Mouse (Mus musculus): ENCODE measurements at regions not wholly inside any gene's neighbourhood (a gene's known extent, or its start where the extent isn't known, plus 50 kb on each side); places are given as distances from the start of the nearest gene placed in this dataset.
A peak's percentile ranks its signal among the peaks of the same experiment; 100 is the strongest.

DNA sequence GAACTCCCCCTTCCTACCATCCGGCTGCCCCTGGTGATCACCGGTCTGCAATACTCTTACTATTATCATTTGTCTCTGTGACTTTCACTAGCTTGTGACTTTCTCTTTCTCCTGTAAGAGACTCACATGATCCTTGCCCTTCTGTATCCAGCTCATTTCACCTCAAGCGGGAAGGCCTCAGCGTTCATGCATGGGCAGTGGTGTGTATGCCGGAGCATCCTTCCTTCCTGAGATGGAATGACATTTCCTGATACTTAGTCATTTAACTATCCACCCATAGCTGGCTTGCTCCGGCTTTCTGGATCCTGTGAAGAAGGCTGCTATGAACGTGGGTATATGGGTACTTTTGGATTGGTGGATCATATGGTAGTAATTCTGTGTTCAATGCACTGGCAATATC lies 194.1 kb downstream of the Fgf9 start:
- Histone ChIP-seq H3K4me2 (replicated peaks; ENCODE audit: low read depth, low read length) (no peak overlapping the region), H3K4me1 (ENCODE audit: control insufficient read depth, insufficient read depth, low read length) (peaks cover 10% of the 10 kb centered on the region), H3K9me3 (ENCODE audit: control insufficient read depth, low read length) (no peaks in the 10 kb centered on the region), H3K27ac (ENCODE audit: low read depth, low read length) (no peak overlapping the region; the same call in 1 of the 2 replicates), H3K36me3 (ENCODE audit: control insufficient read depth, insufficient read depth, low read length) (no peaks in the 10 kb centered on the region), H3K4me3 (ENCODE audit: low read length) (no peak overlapping the region), H3K27me3 (ENCODE audit: control insufficient read depth, insufficient read depth, low read length) (no peaks in the 10 kb centered on the region), H3K9ac (ENCODE audit: low read depth, low read length) (no peak overlapping the region)
- peak; percentile 87 for ATAC-seq (ENCODE audit: low FRiP score, low TSS enrichment)
- WGBS, result 28% methylated on average over 7 of the region's 7 CpGs

DNA sequence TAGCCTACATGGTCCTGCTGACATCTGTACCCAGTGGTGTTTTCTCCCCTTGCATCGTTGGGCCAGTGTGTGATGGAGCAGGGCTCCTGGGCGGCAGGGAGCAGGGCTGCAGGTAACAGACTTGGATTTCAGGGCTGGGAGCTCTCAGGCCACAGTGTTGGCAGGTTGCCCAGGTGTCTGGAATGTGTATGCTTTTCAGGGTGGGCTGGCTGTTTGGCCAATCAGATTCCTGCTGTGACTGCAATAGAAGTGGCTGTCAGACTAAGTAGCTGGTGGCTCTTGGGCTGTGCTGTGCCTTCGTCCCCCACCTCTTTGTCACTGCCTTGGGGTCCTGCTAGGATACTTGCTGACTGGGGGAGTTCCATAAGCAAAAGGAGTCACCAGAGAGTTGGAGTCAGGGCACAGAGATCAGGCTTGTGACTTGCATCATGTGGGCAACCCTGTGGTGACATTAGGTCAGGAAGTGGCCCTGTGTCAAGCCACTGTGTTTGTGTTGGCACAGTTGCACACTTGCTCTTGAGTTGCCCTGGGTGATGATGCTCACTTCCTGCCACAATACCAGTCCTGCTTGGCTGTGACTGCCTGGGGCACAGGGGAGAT lies 183.1 kb downstream of the Fgf9 start:
- no peaks in the 10 kb centered on the region for H3K9me3 ChIP-seq (ENCODE audit: control insufficient read depth, low read length)
- H3K27ac ChIP-seq (ENCODE audit: low read depth, low read length), result no peak overlapping the region
- ATAC-seq (ENCODE audit: low FRiP score, low TSS enrichment), result peak; percentile 66; the same call in 1 of the 2 replicates
- H3K27me3 ChIP-seq (ENCODE audit: control insufficient read depth, insufficient read depth, low read length), result no peaks in the 10 kb centered on the region
- H3K9ac ChIP-seq (ENCODE audit: low read depth, low read length), result no peak overlapping the region
- 57% methylated on average over 3 of the region's 3 CpGs for WGBS
- no peak overlapping the region for H3K4me2 ChIP-seq (replicated peaks; ENCODE audit: low read depth, low read length)
- H3K4me3 ChIP-seq (ENCODE audit: low read length), result no peak overlapping the region
- H3K36me3 ChIP-seq (ENCODE audit: control insufficient read depth, insufficient read depth, low read length), result no peaks in the 10 kb centered on the region
- H3K4me1 ChIP-seq (ENCODE audit: control insufficient read depth, insufficient read depth, low read length), result peaks cover 4% of the 10 kb centered on the region; the same call in 1 of the 2 replicates

DNA sequence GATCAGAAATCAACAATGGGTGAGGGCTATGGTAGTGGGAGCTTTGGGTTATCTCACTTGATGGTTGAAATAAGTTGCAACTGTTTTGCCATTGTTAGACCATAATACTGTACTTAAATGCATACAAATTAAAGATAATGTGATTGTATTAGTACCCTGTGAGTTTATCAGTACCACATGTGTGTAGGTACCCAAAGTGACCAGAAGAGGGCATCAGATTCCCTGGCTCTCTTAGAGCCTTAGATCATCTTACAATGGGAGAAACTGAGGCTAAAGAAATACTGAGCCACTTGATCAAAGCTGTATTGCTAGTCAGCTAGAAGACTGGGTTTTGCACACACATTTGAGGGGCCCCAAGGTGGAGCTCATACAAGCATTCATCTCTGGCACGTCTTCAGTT lies 155.5 kb downstream of the Fgf9 start:
- H3K9me3 ChIP-seq (ENCODE audit: control insufficient read depth, low read length), result no peaks in the 10 kb centered on the region
- WGBS, result 91% methylated on average over 1 of the region's 1 CpGs
- no peaks in the 10 kb centered on the region; the same call in 1 of the 2 replicates for H3K27me3 ChIP-seq (ENCODE audit: control insufficient read depth, insufficient read depth, low read length)

DNA sequence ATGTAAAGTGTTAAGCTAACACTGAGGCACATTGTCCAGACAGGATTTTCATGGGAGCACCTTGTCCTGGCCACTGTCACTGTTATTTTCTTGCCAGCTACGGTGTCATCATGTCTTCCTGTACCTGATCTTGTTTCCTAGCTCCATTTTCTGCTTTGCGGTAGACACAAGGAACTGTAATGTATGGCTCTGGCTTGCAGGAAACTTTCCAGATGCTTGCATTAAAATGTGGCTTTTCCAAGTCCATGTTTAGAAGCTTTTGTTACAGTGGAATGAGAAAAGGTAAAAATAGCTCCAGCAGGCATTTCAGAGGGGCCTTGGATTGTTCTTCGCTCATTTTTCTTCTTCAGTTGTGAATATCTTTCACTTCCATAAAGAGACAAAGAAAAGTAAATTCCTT lies 154.1 kb downstream of the Fgf9 start:
- Histone ChIP-seq H3K27ac (ENCODE audit: low read depth, low read length) (no peak overlapping the region), H3K4me2 (replicated peaks; ENCODE audit: low read depth, low read length) (no peak overlapping the region), H3K9ac (ENCODE audit: low read depth, low read length) (no peak overlapping the region), H3K4me1 (ENCODE audit: control insufficient read depth, insufficient read depth, low read length) (no peaks in the 10 kb centered on the region), H3K9me3 (ENCODE audit: control insufficient read depth, low read length) (no peaks in the 10 kb centered on the region), H3K27me3 (ENCODE audit: control insufficient read depth, insufficient read depth, low read length) (no peaks in the 10 kb centered on the region; the same call in 1 of the 2 replicates), H3K36me3 (ENCODE audit: control insufficient read depth, insufficient read depth, low read length) (no peaks in the 10 kb centered on the region), H3K4me3 (ENCODE audit: low read length) (no peak overlapping the region)
- no peak for ATAC-seq (ENCODE audit: low FRiP score, low TSS enrichment)
- WGBS, result 94% methylated on average over 3 of the region's 3 CpGs

More for the DNA sequence above, 155.5 kb downstream of the Fgf9 start:
- H3K4me1 ChIP-seq (ENCODE audit: control insufficient read depth, insufficient read depth, low read length), result no peaks in the 10 kb centered on the region
- no peak overlapping the region for H3K27ac ChIP-seq (ENCODE audit: low read depth, low read length)
- ATAC-seq (ENCODE audit: low FRiP score, low TSS enrichment), result no peak
- H3K4me2 ChIP-seq (replicated peaks; ENCODE audit: low read depth, low read length), result no peak overlapping the region
- H3K9ac ChIP-seq (ENCODE audit: low read depth, low read length), result no peak overlapping the region
- no peaks in the 10 kb centered on the region for H3K36me3 ChIP-seq (ENCODE audit: control insufficient read depth, insufficient read depth, low read length)
- no peak overlapping the region for H3K4me3 ChIP-seq (ENCODE audit: low read length)

DNA sequence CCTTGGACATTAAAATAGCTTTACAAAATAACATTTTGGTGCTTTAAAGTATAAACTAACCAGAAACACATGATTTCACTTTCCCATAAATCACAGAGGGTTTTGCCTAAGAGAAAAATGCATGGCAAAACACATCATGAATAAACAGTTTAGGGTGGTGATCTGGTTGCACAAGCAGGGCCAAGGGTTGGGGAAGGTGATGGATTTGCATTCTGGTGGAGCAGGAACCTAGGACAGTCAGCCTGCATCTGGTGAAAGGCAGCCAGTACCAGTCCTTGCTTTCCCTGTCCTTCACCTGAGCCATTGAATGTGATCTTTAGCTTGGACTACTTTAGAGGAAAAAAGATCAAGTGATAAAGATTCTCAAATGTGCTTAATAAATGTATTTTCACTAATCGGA lies 138.1 kb downstream of the Fgf9 start:
- ATAC-seq (ENCODE audit: low FRiP score, low TSS enrichment), result no peak
- H3K9me3 ChIP-seq (ENCODE audit: control insufficient read depth, low read length), result no peaks in the 10 kb centered on the region
- no peak overlapping the region for H3K4me3 ChIP-seq (ENCODE audit: low read length)
- H3K9ac ChIP-seq (ENCODE audit: low read depth, low read length), result no peak overlapping the region
- H3K4me1 ChIP-seq (ENCODE audit: control insufficient read depth, insufficient read depth, low read length), result no peaks in the 10 kb centered on the region
- no peak overlapping the region for H3K4me2 ChIP-seq (replicated peaks; ENCODE audit: low read depth, low read length)
- H3K27me3 ChIP-seq (ENCODE audit: control insufficient read depth, insufficient read depth, low read length), result no peaks in the 10 kb centered on the region
- whole genome bisulfite sequencing, result 86% methylated on average over 1 of the region's 1 CpGs
- H3K27ac ChIP-seq (ENCODE audit: low read depth, low read length), result no peak overlapping the region
- no peaks in the 10 kb centered on the region for H3K36me3 ChIP-seq (ENCODE audit: control insufficient read depth, insufficient read depth, low read length)

DNA sequence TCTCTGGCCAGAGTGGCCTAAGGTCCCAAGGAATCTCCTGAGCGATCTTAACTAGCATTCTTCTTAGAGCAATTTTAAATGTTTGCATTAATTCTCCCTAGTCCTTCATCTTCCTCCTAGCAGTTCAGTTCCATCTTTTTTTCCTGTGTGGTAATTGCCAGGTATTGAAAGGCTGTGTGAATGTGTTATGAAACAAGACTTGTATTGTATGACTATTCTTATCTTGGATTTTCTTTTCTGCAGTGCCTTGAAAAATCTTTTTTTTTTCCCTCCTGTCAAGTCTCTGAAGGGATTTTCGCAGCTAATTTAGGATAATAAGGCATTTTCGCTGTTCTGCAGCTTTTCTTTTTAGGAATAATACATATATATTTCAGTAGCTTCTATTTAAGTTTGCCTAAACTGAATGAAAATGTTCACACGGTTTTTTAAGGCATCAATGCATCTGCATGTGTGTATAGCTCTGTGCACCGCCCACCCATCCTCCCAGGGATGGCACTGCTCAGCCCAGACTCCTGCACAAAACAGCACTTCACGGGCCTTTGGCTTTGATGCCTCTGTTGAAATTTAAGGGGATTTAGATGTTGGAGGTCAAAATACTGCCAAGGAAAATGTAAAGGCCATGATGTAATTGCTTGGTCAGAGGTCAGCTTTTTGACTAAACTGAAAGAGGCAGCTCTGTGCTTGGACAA lies 132.4 kb downstream of the Fgf9 start:
- no peak for ATAC-seq (ENCODE audit: low FRiP score, low TSS enrichment)
- 72% methylated on average over 6 of the region's 6 CpGs for WGBS

DNA sequence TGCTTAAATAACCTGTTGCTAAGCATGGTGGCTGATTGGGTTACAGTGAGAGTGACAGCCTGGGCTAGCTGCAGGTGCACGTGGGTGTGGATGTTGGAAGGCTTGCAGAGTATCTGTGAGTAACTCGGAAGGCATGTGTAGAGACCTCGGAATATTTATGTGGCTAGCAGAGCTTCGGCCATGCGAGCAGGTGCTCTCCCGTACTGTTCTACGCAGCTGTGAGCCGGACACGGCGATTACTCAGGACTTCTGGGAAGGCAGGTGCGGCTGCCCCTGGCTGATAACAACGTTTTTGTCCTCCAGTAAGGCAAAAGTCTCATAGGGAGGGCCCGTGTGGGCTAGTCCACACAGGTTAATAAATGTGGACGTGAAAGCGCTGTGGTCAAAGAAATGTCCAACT lies 119.6 kb downstream of the Fgf9 start:
- Histone ChIP-seq H3K4me1 (ENCODE audit: control insufficient read depth, insufficient read depth, low read length) (no peaks in the 10 kb centered on the region), H3K4me2 (replicated peaks; ENCODE audit: low read depth, low read length) (no peak overlapping the region), H3K9me3 (ENCODE audit: control insufficient read depth, low read length) (no peaks in the 10 kb centered on the region), H3K4me3 (ENCODE audit: low read length) (no peak overlapping the region), H3K36me3 (ENCODE audit: control insufficient read depth, insufficient read depth, low read length) (no peaks in the 10 kb centered on the region), H3K27me3 (ENCODE audit: control insufficient read depth, insufficient read depth, low read length) (no peaks in the 10 kb centered on the region), H3K9ac (ENCODE audit: low read depth, low read length) (no peak overlapping the region), H3K27ac (ENCODE audit: low read depth, low read length) (no peak overlapping the region)
- 66% methylated on average over 15 of the region's 15 CpGs for WGBS
- no peak for ATAC-seq (ENCODE audit: low FRiP score, low TSS enrichment)

More for the DNA sequence above, 132.4 kb downstream of the Fgf9 start:
- Histone ChIP-seq H3K27me3 (ENCODE audit: control insufficient read depth, insufficient read depth, low read length) (no peaks in the 10 kb centered on the region), H3K4me1 (ENCODE audit: control insufficient read depth, insufficient read depth, low read length) (no peaks in the 10 kb centered on the region), H3K27ac (ENCODE audit: low read depth, low read length) (no peak overlapping the region), H3K4me3 (ENCODE audit: low read length) (no peak overlapping the region), H3K9ac (ENCODE audit: low read depth, low read length) (no peak overlapping the region), H3K36me3 (ENCODE audit: control insufficient read depth, insufficient read depth, low read length) (no peaks in the 10 kb centered on the region), H3K4me2 (replicated peaks; ENCODE audit: low read depth, low read length) (no peak overlapping the region), H3K9me3 (ENCODE audit: control insufficient read depth, low read length) (no peaks in the 10 kb centered on the region)

DNA sequence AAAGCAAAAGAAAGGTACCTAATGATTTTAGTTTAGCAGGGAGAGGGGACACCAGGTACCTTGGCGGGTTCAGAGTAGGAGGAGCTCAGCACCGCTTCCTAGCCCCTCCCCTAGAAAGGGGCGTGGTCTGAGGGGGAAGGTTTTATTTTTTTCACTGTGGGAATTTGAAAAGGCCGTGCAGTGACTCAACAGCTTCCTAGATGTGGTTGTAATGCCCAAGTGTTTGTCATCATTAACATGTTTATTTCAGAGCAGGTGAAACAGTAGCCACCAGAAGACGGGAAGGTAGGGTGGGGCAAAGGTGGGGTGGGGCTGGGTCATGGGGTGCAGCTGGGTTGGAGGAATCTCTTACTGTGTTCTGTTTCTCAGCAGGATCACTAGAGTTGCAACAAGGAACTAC lies 112.5 kb downstream of the Fgf9 start:
- Histone ChIP-seq H3K27ac (ENCODE audit: low read depth, low read length) (no peak overlapping the region), H3K9ac (ENCODE audit: low read depth, low read length) (no peak overlapping the region), H3K4me3 (ENCODE audit: low read length) (no peak overlapping the region), H3K4me2 (replicated peaks; ENCODE audit: low read depth, low read length) (no peak overlapping the region), H3K36me3 (ENCODE audit: control insufficient read depth, insufficient read depth, low read length) (no peaks in the 10 kb centered on the region), H3K4me1 (ENCODE audit: control insufficient read depth, insufficient read depth, low read length) (no peaks in the 10 kb centered on the region), H3K9me3 (ENCODE audit: control insufficient read depth, low read length) (no peaks in the 10 kb centered on the region), H3K27me3 (ENCODE audit: control insufficient read depth, insufficient read depth, low read length) (no peaks in the 10 kb centered on the region)
- 74% methylated on average over 5 of the region's 5 CpGs for WGBS
- no peak for ATAC-seq (ENCODE audit: low FRiP score, low TSS enrichment)

DNA sequence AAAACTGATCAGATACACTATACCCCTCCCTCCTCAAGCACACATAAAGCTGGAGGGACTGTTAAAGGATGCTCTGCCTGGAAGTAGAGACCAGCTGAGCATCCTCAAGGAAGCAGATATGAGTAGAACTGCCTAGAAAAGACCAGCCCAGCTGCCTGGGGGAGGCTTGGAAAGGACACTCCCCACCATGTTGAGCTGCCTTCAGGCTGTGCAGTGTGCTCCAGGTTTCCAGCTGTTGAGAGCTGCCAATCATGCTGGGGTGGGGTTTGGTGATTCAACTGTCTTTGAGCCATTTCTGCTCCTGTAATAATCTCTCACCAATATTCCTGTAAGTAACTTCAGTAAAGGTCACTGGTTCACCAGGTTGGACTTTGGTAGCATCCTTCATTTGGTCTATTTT lies 110.4 kb downstream of the Fgf9 start:
- Histone ChIP-seq H3K4me1 (ENCODE audit: control insufficient read depth, insufficient read depth, low read length) (no peaks in the 10 kb centered on the region), H3K9ac (ENCODE audit: low read depth, low read length) (no peak overlapping the region), H3K9me3 (ENCODE audit: control insufficient read depth, low read length) (no peaks in the 10 kb centered on the region), H3K4me3 (ENCODE audit: low read length) (no peak overlapping the region), H3K36me3 (ENCODE audit: control insufficient read depth, insufficient read depth, low read length) (no peaks in the 10 kb centered on the region), H3K4me2 (replicated peaks; ENCODE audit: low read depth, low read length) (no peak overlapping the region), H3K27ac (ENCODE audit: low read depth, low read length) (no peak overlapping the region), H3K27me3 (ENCODE audit: control insufficient read depth, insufficient read depth, low read length) (no peaks in the 10 kb centered on the region)
- no peak for ATAC-seq (ENCODE audit: low FRiP score, low TSS enrichment)
